Mouse (Mus musculus): ENCODE data around the gene Etv2.

DNA sequence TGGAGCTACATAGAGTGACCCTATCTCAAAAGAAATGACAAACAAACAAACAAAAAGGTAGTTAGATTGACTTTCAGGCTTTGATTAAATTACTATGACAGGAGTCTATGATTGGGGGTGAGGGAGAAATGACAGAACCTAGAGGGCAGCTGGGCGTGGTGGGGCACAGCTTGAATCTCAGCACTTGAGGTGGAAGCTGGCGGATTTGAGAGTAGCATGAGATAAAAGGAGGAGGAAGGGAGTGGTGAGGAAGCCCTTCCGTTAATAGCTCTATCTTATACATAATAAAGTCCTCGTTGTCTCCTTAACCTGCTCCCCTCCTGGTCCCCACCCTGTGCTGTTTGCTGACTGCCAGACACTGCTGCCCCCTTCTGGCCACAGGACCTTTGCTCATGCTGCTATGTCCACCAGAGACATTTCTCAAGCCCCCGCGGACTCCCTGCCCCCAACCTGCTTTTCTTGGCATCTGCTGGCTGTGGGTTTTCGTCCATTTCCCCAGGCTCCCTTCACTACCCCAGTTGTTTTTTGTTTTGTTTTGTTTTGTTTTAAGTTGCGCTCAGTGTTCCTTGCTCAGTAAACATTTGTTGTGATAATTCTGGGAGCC is 27.8 kb downstream of the Etv2 start:
- TF ChIP-seq CTCF (IDR thresholded peaks at IDR 0.05; ENCODE audit: extremely low read depth, insufficient read length, insufficient replicate concordance, low read depth, low read length) = peak; percentile 82
- no peak for TF ChIP-seq POLR2A (IDR thresholded peaks at IDR 0.05; ENCODE audit: low read depth, low read length)

All from small intestine, adult 2 months (tissue).